Mouse (Mus musculus): ENCODE measurements around the gene Tmcc3.

DNA sequence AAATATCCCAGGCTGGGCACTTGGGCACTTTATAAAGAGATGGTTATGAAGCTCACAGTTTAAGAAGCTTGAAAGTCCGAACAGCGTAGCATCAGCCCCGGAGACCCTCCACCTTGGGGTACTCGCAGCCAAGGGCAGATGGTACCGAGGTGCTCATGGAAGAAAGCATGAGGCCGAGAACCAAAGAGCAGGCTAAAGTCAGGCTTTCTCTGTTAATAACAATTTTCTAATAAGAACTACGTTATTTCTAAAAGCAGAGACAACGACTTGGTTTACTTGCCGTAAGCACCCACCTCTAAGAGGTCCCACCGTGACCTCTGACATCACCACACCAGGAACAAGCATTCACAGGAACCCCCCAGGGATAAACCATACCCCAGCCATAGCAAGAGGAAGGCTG lies 36.2 kb downstream of the Tmcc3 start:
- TF ChIP-seq CTCF (IDR thresholded peaks at IDR 0.05) (no peak), EP300 (IDR thresholded peaks at IDR 0.05) (no peak)
